Comparison of ENCODE assay signal across 22 mouse cellular contexts in genomic region chrX:142315270-142315669, GRCm38 (mm10). TPM values are rescaled to one million over a fixed set of nuclear protein-coding genes. Genes with fewer than 3 reads are reported as not detected.
DNase-seq lines count a peak whose midpoint lies in the region; ATAC-seq and TF ChIP-seq lines count a peak whose summit lies in the region.
"Had no signal": no experiment of that assay in that cellular context is flagged by ENCODE, and none has a peak within 500 bp of the region (broad histone marks: within the 10 kb centered on the region; RNA-seq: fewer than 3 reads in every experiment).

No protein-coding gene starts in this region.

- TF ChIP-seq POLR2A in MEL (IDR thresholded peaks at IDR 0.05; ENCODE audit: control insufficient read depth in 1 of 2, insufficient read depth in 1 of 2, low read depth in 1 of 2, low read length in 2 of 2, poor library complexity in 1 of 2): no peak

- H3K27me3 ChIP-seq in MEL (ENCODE audit: control insufficient read depth in 1 of 2, insufficient read depth in 2 of 2, low read length in 2 of 2): peaks cover 0 to 3% of the 10 kb centered on the region in 2 experiments; a peak in 1 of 4 replicates
- H3K27me3 ChIP-seq: CH12.LX; forebrain, embryonic 15.5 days; intestine, embryonic 15.5 days; liver, embryonic 13.5 days; midbrain, embryonic 15.5 days had no signal

- no peak overlapping the region for H3K27ac ChIP-seq in MEL (ENCODE audit: control insufficient read depth, low read depth, low read length)
- H3K27ac ChIP-seq: embryonic facial prominence, embryonic 10.5 days; forebrain, embryonic 15.5 days; hindbrain, embryonic 10.5 days; intestine, embryonic 15.5 days; liver, embryonic 13.5 days; midbrain, embryonic 15.5 days had no signal

- TF ChIP-seq RAD21 in MEL (IDR thresholded peaks at IDR 0.05; ENCODE audit: low read depth, low read length): no peak

- peak; percentile 9 for DNase-seq in cerebellum, adult 8-10 months
- no peak for DNase-seq in cerebellum, adult 9-10 months
- peak; percentile 4 for DNase-seq in right cerebral cortex, postnatal 14 days
- no peak for DNase-seq in right cerebral cortex, postnatal 25 days
- DNase-seq in MEL (ENCODE audit: low read depth, low spot score): peak; percentile 13
- no peak for DNase-seq in gastrocnemius, adult 18-20 months (ENCODE audit: low spot score)
- DNase-seq: adrenal gland, adult 2 months; kidney, adult 9 months; kidney, postnatal 14 days; liver, embryonic 13.5 days; lung, embryonic 14.5 days; right cerebral cortex, adult 18-20 months had no signal

- no peaks in the 10 kb centered on the region for H3K4me1 ChIP-seq in MEL (ENCODE audit: control insufficient read depth in 1 of 2, insufficient read depth in 2 of 2, low read length in 2 of 2)
- H3K4me1 ChIP-seq: embryonic facial prominence, embryonic 10.5 days; hindbrain, embryonic 10.5 days; intestine, embryonic 15.5 days; liver, embryonic 13.5 days; midbrain, embryonic 15.5 days had no signal

- no peaks in the 10 kb centered on the region for H3K9me3 ChIP-seq in MEL (replicated peaks; ENCODE audit: insufficient read depth, low read length)
- H3K9me3 ChIP-seq: embryonic facial prominence, embryonic 10.5 days; forebrain, embryonic 15.5 days; G1E; hindbrain, embryonic 10.5 days; intestine, embryonic 15.5 days; liver, embryonic 13.5 days; midbrain, embryonic 15.5 days had no signal

- H3K4me3 ChIP-seq in MEL (ENCODE audit: control insufficient read depth in 1 of 2, insufficient read depth in 1 of 2, low read depth in 2 of 2, low read length in 2 of 2): no peak overlapping the region
- H3K4me3 ChIP-seq: embryonic facial prominence, embryonic 10.5 days; forebrain, embryonic 15.5 days; hindbrain, embryonic 10.5 days; intestine, embryonic 15.5 days; liver, embryonic 13.5 days had no signal

- H3K36me3 ChIP-seq in MEL (ENCODE audit: control insufficient read depth in 1 of 2, insufficient read depth in 2 of 2, low read length in 2 of 2): peaks cover 0 to 3% of the 10 kb centered on the region in 2 experiments; a peak in 2 of 4 replicates
- H3K36me3 ChIP-seq: embryonic facial prominence, embryonic 10.5 days; forebrain, embryonic 15.5 days; hindbrain, embryonic 10.5 days; intestine, embryonic 15.5 days; liver, embryonic 13.5 days; midbrain, embryonic 15.5 days had no signal

- TF ChIP-seq EP300 in MEL (IDR thresholded peaks at IDR 0.05; ENCODE audit: low read depth in 1 of 2, low read length in 2 of 2): no peak

- no peak for TF ChIP-seq CTCF in MEL (IDR thresholded peaks at IDR 0.05 in 2 of 3, conservative IDR thresholded peaks at IDR 0.05 in 1 of 3; ENCODE audit: control insufficient read depth in 1 of 3, insufficient read depth in 1 of 3, low read depth in 2 of 3, low read length in 3 of 3, poor library complexity in 1 of 3, severe bottlenecking in 1 of 3)

- ATAC-seq in megakaryocyte progenitor cell, adult 5-6 weeks (replicated peaks; ENCODE audit: poor library complexity): peak; percentile 88
- ATAC-seq: intestine, embryonic 15.5 days had no signal

- H3K9ac ChIP-seq in MEL (ENCODE audit: control insufficient read depth, low read depth, low read length, poor library complexity, severe bottlenecking): no peak overlapping the region
- H3K9ac ChIP-seq: forebrain, embryonic 15.5 days; intestine, embryonic 15.5 days; liver, embryonic 13.5 days; lung, embryonic 14.5 days; midbrain, embryonic 15.5 days had no signal

- no peaks in the 10 kb centered on the region for H3K79me2 ChIP-seq in MEL (ENCODE audit: control insufficient read depth, insufficient read depth, low read length, poor library complexity)

TF ChIP-seq in MEL, 35 proteins besides CTCF, POLR2A, EP300 and RAD21:
- TF ChIP-seq ZNF384 (IDR thresholded peaks at IDR 0.05; ENCODE audit: low read depth, low read length) (no peak), USF2 (IDR thresholded peaks at IDR 0.05; ENCODE audit: borderline replicate concordance in 1 of 2, insufficient read depth in 1 of 2, low read depth in 1 of 2, low read length in 2 of 2) (no peak), USF1 (IDR thresholded peaks at IDR 0.05; ENCODE audit: low read depth, low read length) (no peak), TAL1 (IDR thresholded peaks at IDR 0.05; ENCODE audit: low read length) (no peak)

RNA-seq across cellular contexts. Expression of gene Kcne1l, which starts 9.2 kb away (rescaled TPM):
- total RNA-seq in MEL (2012; rRNA removed): not detected in 2 replicates
- not detected for polyA plus RNA-seq in MEL (2012; ENCODE audit: insufficient read depth in 1 of 2, insufficient read length in 2 of 2, low read depth in 1 of 2, low replicate concordance in 2 of 2, missing spikeins in 1 of 2)
- not detected in 2 replicates for total RNA-seq in megakaryocyte progenitor cell, adult 5-6 weeks (2015)
- not detected in 2 replicates for total RNA-seq in megakaryocyte progenitor cell, adult 5-6 weeks (2017)
- under 1 TPM in 1 of 2 experiments, not detected in 1; 0.33 TPM for total RNA-seq in gastrocnemius, adult 18-20 months (2021)
- total RNA-seq: adrenal gland, adult 2 months; CH12.LX; G1E; megakaryocyte-erythroid progenitor cell, adult 5-6 weeks had no signal
- polyA plus RNA-seq: G1E; small intestine, adult 2 months had no signal

Comparison
In these comparisons a context has a peak if more than half of its experiments do, and no peak if none do; other contexts are left out.
1. DNase-seq: peak in cerebellum, adult 8-10 months (single experiment), right cerebral cortex, postnatal 14 days (single experiment) and MEL (single experiment); none in cerebellum, adult 9-10 months (single experiment), right cerebral cortex, postnatal 25 days (single experiment) and gastrocnemius, adult 18-20 months (single experiment).